Mouse (Mus musculus) lung, embryonic 15.5 days (tissue): ENCODE results near the gene Emc10. TPM values are rescaled to one million over a fixed set of nuclear protein-coding genes. Genes with fewer than 3 reads are reported as not detected.
A peak's percentile ranks its signal among the peaks of the same experiment; 100 is the strongest.

Experiments
- ATAC-seq: fragments of 200-750 bp; cut with Nextera tagmentation; 2 replicates; pipeline ENCODE4 v1.8.0; 2017; ENCODE audit warnings: moderate number of reproducible peaks, borderline replicate concordance; ENCODE audit not compliant: low FRiP score, low TSS enrichment; ENCODE audit errors: extremely low read depth
- H3K27ac ChIP-seq: fragments of 300-500 bp; sonication (generic); 2 replicates; pipeline ENCODE4 v1.5.1; 2015; ENCODE audit warnings: moderate library complexity, mild to moderate bottlenecking, inconsistent platforms
- H3K27me3 ChIP-seq: fragments of 300-500 bp; sonication (generic); 2 replicates; pipeline ENCODE4 v1.6.1; 2015; ENCODE audit warnings: inconsistent platforms
- H3K36me3 ChIP-seq: fragments of 300-500 bp; sonication (generic); 2 replicates; pipeline ENCODE4 v1.6.1; 2015; ENCODE audit warnings: inconsistent platforms
- H3K4me1 ChIP-seq: fragments of 300-500 bp; sonication (generic); 2 replicates; pipeline ENCODE4 v1.6.1; 2015; ENCODE audit warnings: inconsistent platforms
- H3K4me2 ChIP-seq: fragments of 300-500 bp; sonication (generic); 2 replicates; pipeline ENCODE4 v1.6.1; 2015; ENCODE audit warnings: inconsistent platforms, mild to moderate bottlenecking, moderate library complexity
- H3K4me3 ChIP-seq: fragments of 300-500 bp; sonication (generic); 2 replicates; pipeline ENCODE4 v1.5.1; 2015; ENCODE audit warnings: mild to moderate bottlenecking, inconsistent platforms
- H3K9ac ChIP-seq: fragments of 300-500 bp; sonication (generic); 2 replicates; pipeline ENCODE4 v1.6.1; 2015; ENCODE audit warnings: inconsistent platforms
- H3K9me3 ChIP-seq: fragments of 300-500 bp; sonication (generic); 2 replicates; pipeline ENCODE4 v1.6.1; 2016; ENCODE audit warnings: inconsistent platforms
- WGBS: fragments of 180-500 bp; shearing (Covaris S2); methylation state at CpG from one replicate; pipeline ENCODE4 v1.1.7; 2015; 5-methylcytosine and 5-hydroxymethylcytosine counted together
- microRNA-seq: library from miRNA; unstranded; fragments of <30 nt; microRNA quantifications from one replicate; pipeline ENCODE4, GENCODE M21; 2016
- polyA plus RNA-seq: library from polyadenylated mRNA; unstranded; fragments of >200 nt; fragmentation: Nextera tagmentation; extraction: Ambion mirVana; gene quantifications from 2 replicates; pipeline ENCODE4 v1.2.1, GENCODE M21; 2015

The Emc10 gene
- polyA plus RNA-seq, 1 experiment from 2014 or later, result 108 TPM

- Histone ChIP-seq H3K36me3 (no peaks in the 10 kb centered on the region), H3K4me1 (peaks cover 7% of the 10 kb centered on the region; the same call in 1 of the 2 replicates), H3K9ac (no peak overlapping the region), H3K27ac (no peak overlapping the region), H3K9me3 (no peaks in the 10 kb centered on the region), H3K4me2 (no peak overlapping the region), H3K4me3 (no peak overlapping the region), H3K27me3 (peaks cover 54% of the 10 kb centered on the region)
- ATAC-seq, result no peak
- 39% methylated on average over 12 of the region's 12 CpGs for WGBS
Observed at GRCm38 (mm10) chr7:44446070-44446855, 50.1 kb downstream of the Emc10 start.

GRCm38 (mm10) chr7:44445528-44445923, 50.8 kb downstream of the Emc10 start:
- no peak for ATAC-seq
- Histone ChIP-seq H3K4me2 (no peak overlapping the region), H3K36me3 (no peaks in the 10 kb centered on the region), H3K4me1 (peaks cover 7% of the 10 kb centered on the region; the same call in 1 of the 2 replicates), H3K9ac (no peak overlapping the region), H3K4me3 (no peak overlapping the region), H3K9me3 (no peaks in the 10 kb centered on the region), H3K27me3 (peaks cover 61% of the 10 kb centered on the region), H3K27ac (no peak overlapping the region)
- 23% methylated on average over 7 of the region's 7 CpGs for WGBS

- WGBS, result 17% methylated on average over 29 of the region's 29 CpGs
- Histone ChIP-seq H3K4me1 (peaks cover 7% of the 10 kb centered on the region; the same call in 1 of the 2 replicates), H3K27me3 (peaks cover 67% of the 10 kb centered on the region), H3K9ac (no peak overlapping the region), H3K27ac (no peak overlapping the region), H3K36me3 (no peaks in the 10 kb centered on the region), H3K9me3 (no peaks in the 10 kb centered on the region), H3K4me2 (no peak overlapping the region), H3K4me3 (no peak overlapping the region)
- ATAC-seq, result no peak
Observed at GRCm38 (mm10) chr7:44444886-44445527, 51.3 kb downstream of the Emc10 start.

GRCm38 (mm10) chr7:44443268-44444173, 52.8 kb downstream of the Emc10 start:
- WGBS, result 8% methylated on average over 20 of the region's 20 CpGs
- ATAC-seq, result peak; percentile 28; the same call in 1 of the 2 replicates
- H3K9me3 ChIP-seq, result no peaks in the 10 kb centered on the region
- H3K4me2 ChIP-seq, result peak overlapping the region; percentile 56
- peak overlapping the region; percentile 38 for H3K4me3 ChIP-seq
- peaks cover 76% of the 10 kb centered on the region for H3K27me3 ChIP-seq
- no peak overlapping the region for H3K27ac ChIP-seq
- H3K9ac ChIP-seq, result no peak overlapping the region
- no peaks in the 10 kb centered on the region for H3K36me3 ChIP-seq
- H3K4me1 ChIP-seq, result peaks cover 7% of the 10 kb centered on the region; the same call in 1 of the 2 replicates

GRCm38 (mm10) chr7:44442407-44442821, 53.9 kb downstream of the Emc10 start:
- Histone ChIP-seq H3K27ac (no peak overlapping the region), H3K4me3 (peak overlapping the region; percentile 38)

GRCm38 (mm10) chr7:44441648-44442109, 54.6 kb downstream of the Emc10 start:
- Histone ChIP-seq H3K9me3 (no peaks in the 10 kb centered on the region), H3K27ac (no peak overlapping the region), H3K4me2 (peak overlapping the region; percentile 56), H3K9ac (peak overlapping the region; percentile 42), H3K4me1 (peaks cover 7% of the 10 kb centered on the region; the same call in 1 of the 2 replicates), H3K36me3 (no peaks in the 10 kb centered on the region), H3K27me3 (peaks cover 85% of the 10 kb centered on the region), H3K4me3 (peak overlapping the region; percentile 38)
- ATAC-seq, result peak; percentile 32; the same call in 1 of the 2 replicates
- WGBS, result 2% methylated on average over 14 of the region's 14 CpGs

More at GRCm38 (mm10) chr7:44442407-44442821, 53.9 kb downstream of the Emc10 start:
- Histone ChIP-seq H3K9ac (peak overlapping the region; percentile 42), H3K27me3 (peaks cover 85% of the 10 kb centered on the region), H3K9me3 (no peaks in the 10 kb centered on the region), H3K36me3 (no peaks in the 10 kb centered on the region), H3K4me2 (peak overlapping the region; percentile 56), H3K4me1 (peaks cover 7% of the 10 kb centered on the region; the same call in 1 of the 2 replicates)
- WGBS, result 1% methylated on average over 14 of the region's 14 CpGs
- no peak for ATAC-seq

GRCm38 (mm10) chr7:44441180-44441579, 55.1 kb downstream of the Emc10 start:
- Histone ChIP-seq H3K27me3 (peaks cover 80% of the 10 kb centered on the region), H3K27ac (no peak overlapping the region), H3K4me1 (peaks cover 7% of the 10 kb centered on the region; the same call in 1 of the 2 replicates), H3K9ac (no peak overlapping the region), H3K36me3 (no peaks in the 10 kb centered on the region), H3K4me3 (no peak overlapping the region; the same call in 1 of the 2 replicates), H3K9me3 (no peaks in the 10 kb centered on the region), H3K4me2 (no peak overlapping the region)
- no peak for ATAC-seq
- 0% methylated on average over 1 of the region's 1 CpGs for WGBS

GRCm38 (mm10) chr7:44440479-44440878, 55.9 kb downstream of the Emc10 start:
- Histone ChIP-seq H3K4me2 (no peak overlapping the region), H3K4me3 (no peak overlapping the region), H3K36me3 (no peaks in the 10 kb centered on the region), H3K9me3 (no peaks in the 10 kb centered on the region), H3K9ac (no peak overlapping the region), H3K27me3 (peaks cover 73% of the 10 kb centered on the region), H3K4me1 (peaks cover 7% of the 10 kb centered on the region; the same call in 1 of the 2 replicates), H3K27ac (no peak overlapping the region)
- ATAC-seq, result no peak
- 63% methylated on average over 1 of the region's 1 CpGs for WGBS

Small RNA genes within 50 kb of the gene (microRNA-seq; reads per million reads assigned to microRNA genes)
- gene Mir7052 (0.93 reads per million), gene Mir7053 (not detected)

Other genes with a start within 250 kb of the Emc10 start
- 1.4 TPM in 2 replicates for gene 1700028J19Rik, start 249.8 kb downstream of the Emc10 start, polyA plus RNA-seq
- gene 2410002F23Rik, start 249.8 kb downstream of the Emc10 start, polyA plus RNA-seq, result 133 TPM in 2 replicates
- gene Acp4, start 239.2 kb downstream of the Emc10 start, polyA plus RNA-seq, result not detected in 2 replicates
- not detected in 2 replicates for gene Gm15517, start 235.1 kb downstream of the Emc10 start, polyA plus RNA-seq
- 2.5 and 2.6 TPM in 2 replicates for gene Clec11a, start 189.6 kb downstream of the Emc10 start, polyA plus RNA-seq
- gene Shank1, start 186.3 kb downstream of the Emc10 start, polyA plus RNA-seq, result 0.96 and 1.1 TPM in 2 replicates
- gene Syt3, start 112.4 kb downstream of the Emc10 start, polyA plus RNA-seq, result 2.1 and 2.3 TPM in 2 replicates
- 1.1 and 1.4 TPM in 2 replicates for gene 1700008O03Rik, start 110.7 kb downstream of the Emc10 start, polyA plus RNA-seq
- 0.88 and 0.98 TPM in 2 replicates for gene Lrrc4b, start 67.5 kb downstream of the Emc10 start, polyA plus RNA-seq
- gene Aspdh, start 31.1 kb downstream of the Emc10 start, polyA plus RNA-seq, result 0.62 and 0.88 TPM in 2 replicates
- 109 and 111 TPM in 2 replicates for gene Josd2, start 28.5 kb downstream of the Emc10 start, polyA plus RNA-seq
- 9.1 and 11.1 TPM in 2 replicates for gene Fam71e1, start 52 bp upstream of the Emc10 start, polyA plus RNA-seq
- 0.45 and 0.65 TPM in 2 replicates for gene Mybpc2, start 28.1 kb upstream of the Emc10 start, polyA plus RNA-seq
- gene Spib, start 35.5 kb upstream of the Emc10 start, polyA plus RNA-seq, result 0.77 and 2.0 TPM in 2 replicates
- gene Pold1, start 52.3 kb upstream of the Emc10 start, polyA plus RNA-seq, result 108 and 112 TPM in 2 replicates
- 68.4 and 75.3 TPM in 2 replicates for gene Nr1h2, start 57.4 kb upstream of the Emc10 start, polyA plus RNA-seq
- 30.9 and 42.2 TPM in 2 replicates for gene Napsa, start 75.9 kb upstream of the Emc10 start, polyA plus RNA-seq
- 1.5 and 2.1 TPM in 2 replicates for gene Kcnc3, start 94.1 kb upstream of the Emc10 start, polyA plus RNA-seq
- gene Myh14, start 174.3 kb upstream of the Emc10 start, polyA plus RNA-seq, result 44.1 and 47.8 TPM in 2 replicates
- not detected in 2 replicates for gene Izumo2, start 212.2 kb upstream of the Emc10 start, polyA plus RNA-seq